Mouse (Mus musculus): ENCODE results near the gene Zar1. TPM values are rescaled to one million over a fixed set of nuclear protein-coding genes. Genes with fewer than 3 reads are reported as not detected.
A peak's percentile ranks its signal among the peaks of the same experiment; 100 is the strongest.
"Not testable (repeated sequence)": the region's sequence is repeated elsewhere in the genome, so short reads cannot be mapped to it uniquely, and the experiment has no call there.

Gene Zar1
- polyA plus RNA-seq (2012; rRNA removed) (0.54 and 0.61 TPM in 2 replicates), polyA plus RNA-seq (2014; fragmentation: Nextera tagmentation; extraction: Ambion mirVana) (0.72 and 0.84 TPM in 2 replicates)

DNA sequence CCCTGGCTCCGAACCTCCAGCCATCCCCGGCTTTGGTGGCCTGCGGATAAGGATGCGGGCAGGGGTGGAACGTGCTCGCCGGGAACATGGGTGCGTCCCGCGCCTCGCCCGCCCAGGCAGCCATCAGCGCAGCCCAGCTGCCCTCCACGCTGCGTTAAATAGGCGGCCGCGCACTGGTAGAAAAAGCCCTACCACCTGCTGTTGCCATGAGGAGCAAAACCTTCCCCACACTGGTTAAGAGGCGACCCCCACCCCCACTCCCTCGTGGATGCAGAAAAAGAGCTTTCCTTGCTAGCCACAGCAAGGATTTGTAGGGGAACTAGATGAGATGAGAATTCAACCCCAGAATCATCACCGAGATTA is at the start of gene Zar1:
Zar1 (minus strand) TSS at position 285 of the 363 bp plus-strand sequence.
- WGBS, result 9% methylated on average over 17 of the region's 21 CpGs
- DNase-seq (ENCODE audit: low spot score); H3K27me3 ChIP-seq (ENCODE audit: control insufficient read depth, insufficient read depth, low read length); H3K36me3 ChIP-seq (ENCODE audit: control insufficient read depth, insufficient read depth, low read length); H3K4me1 ChIP-seq (ENCODE audit: control insufficient read depth, insufficient read depth, low read length); H3K27ac ChIP-seq (replicated peaks; ENCODE audit: low read depth, low read length); H3K9me3 ChIP-seq (ENCODE audit: control insufficient read depth, low read length): not testable (repeated sequence)
- Histone ChIP-seq H3K4me2 (replicated peaks; ENCODE audit: low read depth, low read length, severe bottlenecking) (peak within 1 kb of the TSS; percentile 76), H3K9ac (ENCODE audit: low read depth, low read length, severe bottlenecking) (peak within 1 kb of the TSS; percentile 52), H3K4me3 (replicated peaks; ENCODE audit: low read length) (peak within 1 kb of the TSS; percentile 42)
- ATAC-seq (ENCODE audit: low FRiP score, low read depth), result peak; percentile 50; the same call in 1 of the 2 replicates

DNA sequence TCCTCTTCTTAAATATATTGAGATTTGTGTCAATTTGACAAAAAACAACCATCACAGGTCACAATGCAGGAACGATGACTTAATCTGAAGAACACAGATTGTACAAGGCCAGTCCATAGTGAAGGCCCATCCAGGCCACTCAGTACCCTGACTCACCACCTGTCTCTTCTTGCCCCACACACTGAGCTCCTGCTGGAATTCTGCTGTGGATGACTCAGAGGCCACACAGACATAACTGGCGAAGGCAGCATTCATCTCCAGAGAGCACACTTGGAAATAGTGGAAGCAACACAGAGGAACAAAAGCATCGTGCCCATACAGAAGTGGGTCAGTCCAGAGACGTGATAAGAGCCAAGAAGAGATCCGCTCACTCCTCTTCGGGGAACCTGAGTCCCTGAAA is 49.0 kb upstream of the Zar1 start:
- no peaks in the 10 kb centered on the region for H3K36me3 ChIP-seq (ENCODE audit: control insufficient read depth, insufficient read depth, low read length)
- TF ChIP-seq POLR2A (IDR thresholded peaks at IDR 0.05; ENCODE audit: borderline replicate concordance, extremely low read depth, insufficient read depth, insufficient read length), result no peak
- no peak overlapping the region for H3K27ac ChIP-seq (replicated peaks; ENCODE audit: low read depth, low read length)
- WGBS, result 87% methylated on average over 6 of the region's 6 CpGs
- no peak for DNase-seq (ENCODE audit: low spot score)
- no peaks in the 10 kb centered on the region for H3K9me3 ChIP-seq (ENCODE audit: control insufficient read depth, low read length)
- no peak overlapping the region for H3K9ac ChIP-seq (ENCODE audit: low read depth, low read length, severe bottlenecking)
- ATAC-seq (ENCODE audit: low FRiP score, low read depth), result no peak
- no peak overlapping the region for H3K4me3 ChIP-seq (replicated peaks; ENCODE audit: low read length)
- H3K4me1 ChIP-seq (ENCODE audit: control insufficient read depth, insufficient read depth, low read length), result no peaks in the 10 kb centered on the region
- H3K27me3 ChIP-seq (ENCODE audit: control insufficient read depth, insufficient read depth, low read length), result no peaks in the 10 kb centered on the region
- no peak overlapping the region for H3K4me2 ChIP-seq (replicated peaks; ENCODE audit: low read depth, low read length, severe bottlenecking)

DNA sequence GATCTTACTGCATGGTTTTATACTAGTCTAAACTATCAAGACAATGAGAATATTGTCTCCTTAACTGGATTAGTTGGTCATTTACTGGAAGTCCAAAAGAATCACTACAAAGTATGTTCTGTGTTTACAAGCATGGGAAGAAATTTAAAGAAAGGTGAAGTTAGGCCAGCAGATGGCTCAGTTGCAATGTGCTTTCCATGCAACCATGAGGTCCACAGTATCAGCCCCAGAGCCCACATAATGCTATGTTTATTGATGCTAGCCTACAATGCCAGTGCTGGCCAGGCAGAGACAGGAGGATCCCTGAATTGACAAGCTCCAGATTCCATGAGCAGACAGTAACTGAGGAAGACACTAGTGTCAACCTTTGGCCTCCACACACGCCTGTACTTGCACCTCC is 40.0 kb upstream of the Zar1 start:
- Histone ChIP-seq H3K4me2 (replicated peaks; ENCODE audit: low read depth, low read length, severe bottlenecking) (no peak overlapping the region), H3K27me3 (ENCODE audit: control insufficient read depth, insufficient read depth, low read length) (no peaks in the 10 kb centered on the region), H3K36me3 (ENCODE audit: control insufficient read depth, insufficient read depth, low read length) (no peaks in the 10 kb centered on the region), H3K27ac (replicated peaks; ENCODE audit: low read depth, low read length) (no peak overlapping the region), H3K4me1 (ENCODE audit: control insufficient read depth, insufficient read depth, low read length) (no peaks in the 10 kb centered on the region), H3K4me3 (replicated peaks; ENCODE audit: low read length) (no peak overlapping the region), H3K9ac (ENCODE audit: low read depth, low read length, severe bottlenecking) (no peak overlapping the region), H3K9me3 (ENCODE audit: control insufficient read depth, low read length) (no peaks in the 10 kb centered on the region)
- DNase-seq (ENCODE audit: low spot score) (no peak), ATAC-seq (ENCODE audit: low FRiP score, low read depth) (no peak)
- WGBS, result 86% methylated on average over 1 of the region's 1 CpGs
- TF ChIP-seq POLR2A (IDR thresholded peaks at IDR 0.05; ENCODE audit: borderline replicate concordance, extremely low read depth, insufficient read depth, insufficient read length), result no peak

DNA sequence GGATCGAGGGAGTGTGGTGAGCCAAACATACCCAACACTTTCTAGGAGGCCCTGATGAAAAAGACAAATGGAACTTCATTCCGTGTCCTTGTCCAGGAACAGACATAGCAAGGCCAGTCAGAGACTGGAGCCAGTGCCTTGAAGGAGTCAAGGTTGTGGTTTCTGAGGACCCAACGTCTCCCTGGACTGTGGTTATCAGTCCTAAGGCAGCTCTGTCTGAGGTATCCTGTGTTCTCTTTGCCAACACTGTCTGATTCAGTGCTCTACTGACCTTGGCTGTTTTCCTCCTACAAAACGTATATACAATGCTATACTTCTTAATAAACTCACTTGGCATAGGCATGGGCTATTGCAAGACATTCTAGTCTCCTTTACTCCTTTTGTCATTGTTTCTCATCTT is 36.4 kb upstream of the Zar1 start:
- H3K9ac ChIP-seq (ENCODE audit: low read depth, low read length, severe bottlenecking), result no peak overlapping the region
- no peaks in the 10 kb centered on the region for H3K36me3 ChIP-seq (ENCODE audit: control insufficient read depth, insufficient read depth, low read length)
- no peaks in the 10 kb centered on the region for H3K27me3 ChIP-seq (ENCODE audit: control insufficient read depth, insufficient read depth, low read length)
- TF ChIP-seq POLR2A (IDR thresholded peaks at IDR 0.05; ENCODE audit: borderline replicate concordance, extremely low read depth, insufficient read depth, insufficient read length), result no peak
- H3K4me1 ChIP-seq (ENCODE audit: control insufficient read depth, insufficient read depth, low read length), result no peaks in the 10 kb centered on the region
- H3K4me2 ChIP-seq (replicated peaks; ENCODE audit: low read depth, low read length, severe bottlenecking), result no peak overlapping the region
- no peak overlapping the region for H3K27ac ChIP-seq (replicated peaks; ENCODE audit: low read depth, low read length)
- H3K9me3 ChIP-seq (ENCODE audit: control insufficient read depth, low read length), result no peaks in the 10 kb centered on the region
- DNase-seq (ENCODE audit: low spot score) (no peak), ATAC-seq (ENCODE audit: low FRiP score, low read depth) (no peak)
- H3K4me3 ChIP-seq (replicated peaks; ENCODE audit: low read length), result no peak overlapping the region
- 90% methylated on average over 4 of the region's 4 CpGs for WGBS

DNA sequence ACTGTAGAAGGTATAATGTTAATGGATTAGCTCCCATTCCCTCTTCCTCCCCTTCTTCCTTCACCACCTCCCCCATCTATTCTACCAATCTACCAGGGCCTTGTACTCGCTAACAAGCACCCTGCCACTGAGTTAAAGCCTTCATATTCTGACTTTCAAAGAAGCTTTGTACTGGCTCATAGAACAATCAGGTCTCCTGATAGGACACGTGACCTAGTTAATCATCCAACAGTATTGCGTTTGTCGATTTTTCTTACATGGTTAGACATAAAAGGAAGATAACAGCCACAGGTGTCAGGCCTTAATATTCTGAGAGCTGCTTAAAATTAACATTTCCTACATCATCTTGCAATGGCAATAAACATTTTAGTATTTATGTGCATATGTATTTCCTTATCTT is 22.1 kb upstream of the Zar1 start:
- Histone ChIP-seq H3K27ac (replicated peaks; ENCODE audit: low read depth, low read length) (no peak overlapping the region), H3K4me1 (ENCODE audit: control insufficient read depth, insufficient read depth, low read length) (no peaks in the 10 kb centered on the region), H3K4me3 (replicated peaks; ENCODE audit: low read length) (no peak overlapping the region), H3K9me3 (ENCODE audit: control insufficient read depth, low read length) (no peaks in the 10 kb centered on the region), H3K4me2 (replicated peaks; ENCODE audit: low read depth, low read length, severe bottlenecking) (no peak overlapping the region), H3K27me3 (ENCODE audit: control insufficient read depth, insufficient read depth, low read length) (no peaks in the 10 kb centered on the region), H3K36me3 (ENCODE audit: control insufficient read depth, insufficient read depth, low read length) (no peaks in the 10 kb centered on the region), H3K9ac (ENCODE audit: low read depth, low read length, severe bottlenecking) (no peak overlapping the region)
- no peak for ATAC-seq (ENCODE audit: low FRiP score, low read depth)
- no peak for TF ChIP-seq POLR2A (IDR thresholded peaks at IDR 0.05; ENCODE audit: borderline replicate concordance, extremely low read depth, insufficient read depth, insufficient read length)
- DNase-seq (ENCODE audit: low spot score), result no peak
- WGBS, result 93% methylated on average over 4 of the region's 4 CpGs

DNA sequence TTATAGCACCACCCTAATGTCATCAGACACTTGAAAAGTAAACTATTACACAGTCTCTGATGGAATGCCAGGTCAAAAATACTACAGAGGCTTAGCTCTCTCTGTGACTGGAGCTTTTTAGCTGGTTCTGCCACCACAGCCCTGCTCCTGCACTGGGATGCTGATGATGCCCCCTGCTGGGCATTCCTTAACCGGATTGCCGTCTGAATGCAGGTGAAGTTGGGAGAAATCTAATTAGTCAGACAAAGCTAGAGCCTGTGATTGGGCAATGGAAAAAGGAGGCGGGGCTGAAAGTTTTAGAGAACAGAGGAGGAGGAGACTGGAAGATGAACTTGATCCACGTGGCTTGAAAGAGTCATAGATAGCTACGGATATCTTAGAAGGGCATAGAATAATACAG is 20.0 kb upstream of the Zar1 start:
- no peaks in the 10 kb centered on the region for H3K36me3 ChIP-seq (ENCODE audit: control insufficient read depth, insufficient read depth, low read length)
- DNase-seq (ENCODE audit: low spot score) (peak; percentile 27), ATAC-seq (ENCODE audit: low FRiP score, low read depth) (no peak; the same call in 1 of the 2 replicates)
- H3K9ac ChIP-seq (ENCODE audit: low read depth, low read length, severe bottlenecking), result no peak overlapping the region
- H3K27ac ChIP-seq (replicated peaks; ENCODE audit: low read depth, low read length), result no peak overlapping the region
- H3K4me1 ChIP-seq (ENCODE audit: control insufficient read depth, insufficient read depth, low read length), result no peaks in the 10 kb centered on the region
- H3K9me3 ChIP-seq (ENCODE audit: control insufficient read depth, low read length), result no peaks in the 10 kb centered on the region
- H3K4me2 ChIP-seq (replicated peaks; ENCODE audit: low read depth, low read length, severe bottlenecking), result no peak overlapping the region
- TF ChIP-seq POLR2A (IDR thresholded peaks at IDR 0.05; ENCODE audit: borderline replicate concordance, extremely low read depth, insufficient read depth, insufficient read length), result no peak
- H3K4me3 ChIP-seq (replicated peaks; ENCODE audit: low read length), result no peak overlapping the region
- WGBS, result 19% methylated on average over 5 of the region's 5 CpGs
- H3K27me3 ChIP-seq (ENCODE audit: control insufficient read depth, insufficient read depth, low read length), result no peaks in the 10 kb centered on the region

Data from limb, embryonic 14.5 days (tissue).